Mouse (Mus musculus) limb, embryonic 11.5 days (tissue): Measurements from ENCODE around the gene Rpl27. TPM values are rescaled to one million over a fixed set of nuclear protein-coding genes. Genes with fewer than 3 reads are reported as not detected.

ENCODE experiments used
- ATAC-seq: fragments of 200-750 bp; cut with Nextera tagmentation; 2 replicates; pipeline ENCODE4 v1.8.0; 2017; ENCODE audit warnings: low read depth; ENCODE audit not compliant: insufficient number of reproducible peaks, low FRiP score, low TSS enrichment
- DNase-seq: peaks from one replicate; pipeline ENCODE4 v3.0.0-alpha.2; 2015; ENCODE audit warnings: low spot score
- H3K27ac ChIP-seq: fragments of 300-500 bp; sonication (generic); replicated peaks from 2 replicates; pipeline ENCODE4 v1.5.1; 2014; ENCODE audit warnings: low read depth, mild to moderate bottlenecking, low read length
- H3K27me3 ChIP-seq: fragments of 300-500 bp; sonication (generic); 2 replicates; pipeline ENCODE4 v1.6.1; 2014; ENCODE audit warnings: mild to moderate bottlenecking, low read length, mixed read lengths; ENCODE audit not compliant: control insufficient read depth, insufficient read depth
- H3K36me3 ChIP-seq: fragments of 300-500 bp; sonication (generic); 2 replicates; pipeline ENCODE4 v1.6.1; 2014; ENCODE audit warnings: mild to moderate bottlenecking, low read length, moderate library complexity, mixed read lengths; ENCODE audit not compliant: control insufficient read depth, insufficient read depth
- H3K4me1 ChIP-seq: fragments of 300-500 bp; sonication (generic); 2 replicates; pipeline ENCODE4 v1.6.1; 2014; ENCODE audit warnings: low read length, mixed read lengths; ENCODE audit not compliant: control insufficient read depth, insufficient read depth
- H3K4me2 ChIP-seq: fragments of 300-500 bp; sonication (generic); 2 replicates; pipeline ENCODE4 v1.6.1; 2014; ENCODE audit warnings: low read depth, mild to moderate bottlenecking, moderate library complexity; ENCODE audit not compliant: severe bottlenecking
- H3K4me3 ChIP-seq: fragments of 300-500 bp; sonication (generic); 2 replicates; pipeline ENCODE4 v1.5.1; 2014; ENCODE audit warnings: low read depth, low read length
- H3K9ac ChIP-seq: fragments of 300-500 bp; sonication (generic); 2 replicates; pipeline ENCODE4 v1.6.1; 2014; ENCODE audit warnings: mild to moderate bottlenecking, low read length
- H3K9me3 ChIP-seq: fragments of 300-500 bp; sonication (generic); 2 replicates; pipeline ENCODE4 v1.6.1; 2016; ENCODE audit warnings: low read length; ENCODE audit not compliant: control insufficient read depth
- WGBS: fragments of 180-500 bp; shearing (Covaris S2); extraction: QIAGEN DNeasy Blood & Tissue Kit; methylation state at CpG from one replicate; pipeline ENCODE4 v1.1.7; 2014; 5-methylcytosine and 5-hydroxymethylcytosine counted together
- polyA plus RNA-seq: library from polyadenylated mRNA; unstranded; fragments of >200 nt; fragmentation: Nextera tagmentation; extraction: Ambion mirVana; gene quantifications from 2 replicates; pipeline ENCODE4 v1.2.1, GENCODE M21; 2014

Gene Rpl27
- polyA plus RNA-seq, 1 experiment from 2014 or later = 489 TPM

DNA sequence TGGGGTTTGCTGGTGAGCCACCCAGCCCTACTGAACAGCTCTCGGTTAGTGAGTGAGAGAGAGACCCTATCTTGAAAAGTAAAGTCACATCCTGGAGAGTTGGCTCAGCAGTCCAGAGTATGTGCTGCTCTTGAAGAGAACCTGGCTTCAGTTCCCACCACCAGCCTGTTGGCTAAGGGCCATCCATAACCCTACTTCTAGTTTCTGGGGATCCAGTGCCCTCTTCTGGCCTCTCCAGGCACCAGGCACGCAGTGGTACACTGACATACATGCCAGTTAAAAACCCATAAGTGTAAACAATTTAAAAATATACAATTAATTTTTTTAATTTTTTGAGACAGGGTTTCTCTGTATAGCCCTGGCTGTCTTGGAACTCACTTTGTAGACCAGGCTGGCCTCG is 8.3 kb downstream of the Rpl27 start:
- 81% methylated on average over 3 of the region's 3 CpGs for WGBS
- H3K27me3 ChIP-seq = no peaks in the 10 kb centered on the region
- no peak for ATAC-seq
- H3K36me3 ChIP-seq = peaks cover 3% of the 10 kb centered on the region; the same call in 1 of the 2 replicates
- no peaks in the 10 kb centered on the region for H3K4me1 ChIP-seq
- no peak overlapping the region for H3K9ac ChIP-seq
- H3K9me3 ChIP-seq = no peaks in the 10 kb centered on the region
- H3K4me3 ChIP-seq = no peak overlapping the region
- no peak overlapping the region for H3K27ac ChIP-seq
- H3K4me2 ChIP-seq = no peak overlapping the region
- DNase-seq = no peak

DNA sequence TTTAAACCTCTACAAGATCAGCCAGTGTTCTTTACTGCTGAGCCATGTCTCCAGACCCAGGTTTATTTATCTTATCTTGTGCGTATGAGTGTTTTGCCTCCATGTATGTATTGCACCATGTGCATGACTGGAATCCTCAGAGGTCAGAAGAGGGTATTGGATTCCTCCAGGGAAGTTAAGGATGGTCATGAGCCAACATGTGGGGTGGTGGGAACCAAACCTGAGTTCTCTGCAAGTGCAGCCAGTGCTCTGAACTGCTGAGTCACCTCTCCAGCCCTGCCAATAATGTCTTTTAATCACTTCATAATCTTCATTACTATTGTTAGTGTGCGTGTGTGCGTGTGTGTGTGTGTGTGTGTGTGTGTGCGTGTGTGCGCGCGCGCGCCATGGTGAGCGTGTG is 9.4 kb downstream of the Rpl27 start:
- Histone ChIP-seq H3K4me3 (no peak overlapping the region), H3K27ac (no peak overlapping the region), H3K36me3 (no peaks in the 10 kb centered on the region), H3K9ac (no peak overlapping the region), H3K4me1 (no peaks in the 10 kb centered on the region), H3K4me2 (no peak overlapping the region), H3K9me3 (no peaks in the 10 kb centered on the region), H3K27me3 (no peaks in the 10 kb centered on the region)
- ATAC-seq = no peak
- 92% methylated on average over 10 of the region's 10 CpGs for WGBS
- no peak for DNase-seq

DNA sequence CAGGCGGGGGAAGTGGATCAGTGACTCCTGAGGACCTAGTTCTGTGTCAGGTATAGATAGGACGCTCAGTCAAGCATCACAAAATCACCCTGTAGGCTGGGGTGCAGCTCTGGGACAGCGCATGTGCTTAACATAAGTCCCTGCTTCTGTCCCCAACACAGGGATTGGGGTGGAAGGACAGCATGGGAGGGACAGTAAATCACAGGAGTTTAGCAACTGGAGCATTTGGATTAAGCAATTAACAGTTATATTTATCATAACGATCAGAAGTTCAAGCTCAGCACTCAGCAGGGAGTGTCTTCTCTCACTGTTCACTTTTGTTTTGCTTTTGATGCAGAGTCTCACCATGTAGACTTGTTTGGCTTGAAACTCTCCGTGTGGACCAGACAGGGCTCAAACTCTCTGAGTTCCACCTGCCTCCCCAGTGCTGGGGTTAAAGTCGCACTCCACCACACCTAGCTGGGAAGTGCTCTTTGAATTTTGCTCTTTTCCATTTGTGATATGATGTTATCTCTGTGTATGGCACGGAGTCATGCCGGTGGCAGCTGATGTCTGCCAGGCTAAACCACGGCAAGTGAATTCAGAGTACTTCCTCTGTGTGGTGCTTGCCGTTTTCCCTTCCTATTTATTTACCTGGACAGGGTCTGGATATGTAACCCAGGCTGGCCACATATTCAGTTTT is 10.1 kb downstream of the Rpl27 start:
- WGBS = 74% methylated on average over 10 of the region's 10 CpGs
- no peak for ATAC-seq

DNA sequence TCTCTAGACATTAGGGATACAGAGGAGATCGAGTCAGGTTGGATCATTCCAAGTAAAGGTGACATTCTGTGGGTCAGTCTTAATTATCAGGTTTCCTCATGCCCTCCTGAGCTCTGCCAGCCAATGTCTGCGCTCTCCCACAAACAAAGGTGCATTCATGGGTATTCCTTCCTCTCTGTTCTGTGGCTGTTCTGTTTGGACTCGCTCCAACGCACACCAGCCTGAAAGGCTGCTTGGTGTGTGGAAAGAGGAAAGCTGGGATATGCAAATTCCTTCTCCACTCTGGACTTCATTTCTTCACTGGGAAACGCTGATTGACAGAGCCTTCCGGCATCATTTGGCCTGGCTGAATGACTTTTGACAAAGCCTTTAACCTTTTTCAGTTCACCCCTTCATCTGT is 12.6 kb downstream of the Rpl27 start:
- Histone ChIP-seq H3K9me3 (no peaks in the 10 kb centered on the region), H3K9ac (no peak overlapping the region), H3K4me1 (no peaks in the 10 kb centered on the region), H3K4me3 (no peak overlapping the region), H3K36me3 (no peaks in the 10 kb centered on the region), H3K27me3 (no peaks in the 10 kb centered on the region), H3K27ac (no peak overlapping the region), H3K4me2 (no peak overlapping the region)
- ATAC-seq = no peak
- no peak for DNase-seq
- 79% methylated on average over 6 of the region's 6 CpGs for WGBS

More for the DNA sequence above, 10.1 kb downstream of the Rpl27 start:
- Histone ChIP-seq H3K4me2 (no peak overlapping the region), H3K27me3 (no peaks in the 10 kb centered on the region), H3K4me1 (no peaks in the 10 kb centered on the region), H3K9me3 (no peaks in the 10 kb centered on the region), H3K36me3 (no peaks in the 10 kb centered on the region), H3K4me3 (no peak overlapping the region), H3K27ac (no peak overlapping the region), H3K9ac (no peak overlapping the region)
- DNase-seq = no peak

DNA sequence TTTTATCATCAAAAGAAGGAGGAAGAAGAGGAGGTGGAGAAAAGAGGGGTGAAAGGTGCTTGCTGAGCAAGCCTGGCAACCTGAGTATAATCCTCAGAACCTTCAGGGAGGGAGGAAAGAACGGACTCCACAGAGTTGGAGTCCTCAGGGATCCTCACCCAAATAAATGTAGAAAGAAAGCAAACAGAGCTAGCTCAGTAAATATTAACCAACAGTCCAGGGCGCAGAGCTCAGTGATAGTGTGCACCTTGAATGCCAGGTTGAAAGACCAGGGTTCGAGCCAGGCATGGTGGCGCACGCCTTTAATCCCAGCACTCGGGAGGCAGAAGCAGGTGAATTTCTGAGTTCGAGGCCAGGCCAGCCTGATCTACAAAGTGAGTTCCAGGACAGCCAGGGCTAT is 13.5 kb downstream of the Rpl27 start:
- no peak overlapping the region for H3K9ac ChIP-seq
- H3K36me3 ChIP-seq = no peaks in the 10 kb centered on the region
- H3K9me3 ChIP-seq = no peaks in the 10 kb centered on the region
- no peak overlapping the region for H3K27ac ChIP-seq
- H3K4me3 ChIP-seq = no peak overlapping the region
- 90% methylated on average over 7 of the region's 7 CpGs for WGBS
- H3K4me1 ChIP-seq = no peaks in the 10 kb centered on the region
- DNase-seq (no peak), ATAC-seq (no peak)
- H3K27me3 ChIP-seq = no peaks in the 10 kb centered on the region
- no peak overlapping the region for H3K4me2 ChIP-seq

DNA sequence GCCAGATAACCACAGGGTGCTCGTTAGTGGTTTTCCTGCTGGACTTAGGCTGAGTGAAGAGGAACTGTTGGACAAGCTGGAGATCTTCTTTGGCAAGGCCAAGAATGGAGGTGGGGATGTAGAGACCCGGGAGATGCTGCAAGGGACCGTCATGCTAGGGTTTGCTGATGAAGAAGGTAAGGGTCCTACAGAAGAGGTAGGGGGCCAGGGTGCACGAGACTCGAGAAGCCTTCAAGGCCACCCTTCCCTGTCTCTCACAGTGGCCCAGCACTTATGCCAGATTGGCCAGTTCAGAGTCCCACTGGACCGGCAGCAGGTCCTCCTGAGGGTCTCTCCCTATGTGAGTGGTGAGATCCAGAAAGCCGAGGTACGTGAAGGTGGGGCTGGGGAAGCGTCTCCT is 15.5 kb downstream of the Rpl27 start:
- ATAC-seq = no peak
- DNase-seq = no peak
- Histone ChIP-seq H3K27me3 (no peaks in the 10 kb centered on the region), H3K9ac (no peak overlapping the region), H3K4me1 (peaks cover 5% of the 10 kb centered on the region), H3K9me3 (no peaks in the 10 kb centered on the region), H3K4me3 (no peak overlapping the region), H3K4me2 (no peak overlapping the region), H3K27ac (no peak overlapping the region), H3K36me3 (no peaks in the 10 kb centered on the region)
- WGBS = 92% methylated on average over 9 of the region's 9 CpGs

DNA sequence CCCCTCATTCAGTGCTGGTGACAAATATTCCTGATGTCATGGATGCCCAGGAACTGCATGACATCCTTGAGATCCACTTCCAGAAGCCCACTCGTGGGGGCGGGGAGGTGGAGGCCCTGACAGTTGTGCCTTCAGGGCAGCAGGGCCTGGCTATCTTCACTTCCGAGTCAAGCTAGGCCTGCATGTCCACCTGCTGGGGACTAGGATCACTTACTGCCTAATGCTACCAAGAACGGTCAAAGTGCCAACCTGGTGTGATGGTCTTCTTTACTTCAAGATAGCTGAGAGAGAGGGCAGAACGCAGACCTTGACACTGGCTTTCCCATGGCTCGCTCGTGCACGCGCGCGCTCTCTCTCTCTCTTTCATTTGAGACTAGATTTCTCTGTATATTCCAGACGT is 16.1 kb downstream of the Rpl27 start:
- DNase-seq = no peak
- H3K27me3 ChIP-seq = no peaks in the 10 kb centered on the region
- 86% methylated on average over 12 of the region's 12 CpGs for WGBS
- no peaks in the 10 kb centered on the region for H3K9me3 ChIP-seq
- no peak overlapping the region for H3K9ac ChIP-seq
- H3K4me2 ChIP-seq = no peak overlapping the region
- H3K27ac ChIP-seq = no peak overlapping the region
- ATAC-seq = no peak
- no peak overlapping the region for H3K4me3 ChIP-seq
- peaks cover 11% of the 10 kb centered on the region for H3K4me1 ChIP-seq
- H3K36me3 ChIP-seq = no peaks in the 10 kb centered on the region

DNA sequence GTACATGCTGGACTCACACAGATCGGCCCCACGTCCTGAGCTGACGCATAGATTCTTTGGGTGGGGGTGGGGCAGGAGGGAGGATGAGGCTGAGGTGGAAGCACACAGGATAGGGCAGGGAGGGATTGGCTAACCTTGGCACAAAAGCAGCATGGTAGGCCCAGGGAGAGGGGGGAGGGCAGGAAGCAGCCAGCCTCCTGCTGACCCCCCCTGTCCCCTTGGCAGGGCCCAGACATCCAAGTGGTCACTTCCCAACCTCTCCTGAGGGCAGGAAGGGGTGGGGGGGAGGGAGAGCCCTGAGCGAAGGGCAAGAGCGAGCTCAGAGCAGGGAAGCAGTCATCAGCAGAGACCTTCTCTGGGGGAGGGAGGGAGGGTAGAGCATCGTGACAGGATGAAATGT is 17.6 kb downstream of the Rpl27 start:
- H3K4me1 ChIP-seq = peaks cover 22% of the 10 kb centered on the region
- no peaks in the 10 kb centered on the region for H3K27me3 ChIP-seq
- ATAC-seq (no peak), DNase-seq (no peak)
- H3K9ac ChIP-seq = no peak overlapping the region
- 53% methylated on average over 6 of the region's 6 CpGs for WGBS
- H3K9me3 ChIP-seq = no peaks in the 10 kb centered on the region
- no peak overlapping the region for H3K4me3 ChIP-seq
- H3K36me3 ChIP-seq = no peaks in the 10 kb centered on the region
- no peak overlapping the region for H3K27ac ChIP-seq
- H3K4me2 ChIP-seq = no peak overlapping the region

DNA sequence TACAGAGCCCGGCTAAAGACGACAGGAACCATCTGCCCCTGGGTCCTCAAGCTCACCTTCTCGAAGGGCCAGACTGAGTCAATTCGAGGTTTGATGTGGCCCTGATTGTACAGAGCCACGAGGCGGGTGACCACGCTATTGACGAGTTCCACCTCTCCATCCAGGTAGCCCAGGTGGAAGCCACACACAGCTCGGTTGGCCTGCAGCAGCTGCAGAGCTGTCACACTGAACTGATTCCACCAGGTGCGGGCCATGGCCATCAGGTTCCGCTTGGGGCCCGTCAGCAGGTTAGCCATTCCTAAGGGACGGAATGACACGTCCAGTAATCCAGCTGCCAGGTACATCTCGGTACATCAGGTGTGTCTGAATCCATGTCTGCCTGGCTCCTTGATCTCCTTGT is 18.2 kb downstream of the Rpl27 start:
- 89% methylated on average over 15 of the region's 15 CpGs for WGBS
- no peak overlapping the region for H3K4me2 ChIP-seq
- no peak overlapping the region for H3K4me3 ChIP-seq
- no peaks in the 10 kb centered on the region for H3K9me3 ChIP-seq
- H3K9ac ChIP-seq = no peak overlapping the region
- peaks cover 23% of the 10 kb centered on the region for H3K4me1 ChIP-seq
- H3K36me3 ChIP-seq = no peaks in the 10 kb centered on the region
- no peak overlapping the region for H3K27ac ChIP-seq
- DNase-seq (no peak), ATAC-seq (no peak)
- H3K27me3 ChIP-seq = no peaks in the 10 kb centered on the region
